Mouse (Mus musculus) spleen, embryonic (tissue): ENCODE measurements around the gene Mea1.

Source experiments
- CTCF ChIA-PET: fragments of 350-600 bp; sonication (Branson Sonifier 250); formaldehyde crosslinking; loops from one replicate; lab custom pipeline; 2022; lab: Charles Lee

The Mea1 gene

DNA sequence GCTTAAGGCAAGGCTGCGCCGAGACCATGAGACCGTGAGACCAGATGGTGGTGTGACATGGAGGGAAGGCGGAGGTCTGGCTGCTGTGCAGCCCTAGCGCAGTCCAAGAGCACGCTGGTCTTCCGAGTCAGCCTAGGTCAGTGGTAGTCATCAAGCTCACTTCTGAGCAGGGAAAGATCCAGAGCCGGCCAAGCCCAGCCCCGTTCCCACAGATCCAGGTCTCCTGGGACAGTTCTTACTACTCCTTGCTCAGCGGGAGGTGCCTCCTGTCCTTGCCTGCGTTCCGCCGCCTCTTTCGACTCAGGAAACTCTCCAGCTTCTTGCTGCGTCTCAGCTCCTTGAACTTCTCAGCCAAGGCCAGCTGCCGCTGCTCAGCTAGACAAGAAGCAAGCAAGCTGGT, 10.9 kb upstream of the Mea1 start:
- CTCF ChIA-PET, result interaction anchor here (0.6 to 0.9 kb wide), 2 partner anchors 12 to 37 kb away, joined by 5 to 9 read pairs; partner anchors contain the start of gene Ppp2r5d

DNA sequence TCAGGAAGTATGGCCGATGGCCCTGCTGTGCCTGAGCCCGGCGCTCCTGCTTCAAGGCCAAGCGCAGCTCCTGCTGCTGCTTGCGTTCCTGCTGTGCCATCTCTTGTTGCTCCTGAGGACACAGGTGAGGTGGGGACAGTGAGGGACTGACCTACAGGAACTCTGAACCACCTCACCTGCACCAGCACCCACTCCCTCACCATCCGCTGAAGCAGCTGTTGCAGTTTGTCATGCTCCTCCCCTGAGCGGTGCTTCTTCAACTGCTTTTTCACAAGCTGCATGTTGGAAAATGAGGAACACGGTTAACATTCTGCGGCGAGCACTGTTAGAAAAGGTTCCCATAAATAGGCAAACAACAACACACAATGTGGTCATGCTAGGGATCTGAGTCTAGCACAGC, 8.7 kb upstream of the Mea1 start:
- CTCF ChIA-PET, result no interaction called here

DNA sequence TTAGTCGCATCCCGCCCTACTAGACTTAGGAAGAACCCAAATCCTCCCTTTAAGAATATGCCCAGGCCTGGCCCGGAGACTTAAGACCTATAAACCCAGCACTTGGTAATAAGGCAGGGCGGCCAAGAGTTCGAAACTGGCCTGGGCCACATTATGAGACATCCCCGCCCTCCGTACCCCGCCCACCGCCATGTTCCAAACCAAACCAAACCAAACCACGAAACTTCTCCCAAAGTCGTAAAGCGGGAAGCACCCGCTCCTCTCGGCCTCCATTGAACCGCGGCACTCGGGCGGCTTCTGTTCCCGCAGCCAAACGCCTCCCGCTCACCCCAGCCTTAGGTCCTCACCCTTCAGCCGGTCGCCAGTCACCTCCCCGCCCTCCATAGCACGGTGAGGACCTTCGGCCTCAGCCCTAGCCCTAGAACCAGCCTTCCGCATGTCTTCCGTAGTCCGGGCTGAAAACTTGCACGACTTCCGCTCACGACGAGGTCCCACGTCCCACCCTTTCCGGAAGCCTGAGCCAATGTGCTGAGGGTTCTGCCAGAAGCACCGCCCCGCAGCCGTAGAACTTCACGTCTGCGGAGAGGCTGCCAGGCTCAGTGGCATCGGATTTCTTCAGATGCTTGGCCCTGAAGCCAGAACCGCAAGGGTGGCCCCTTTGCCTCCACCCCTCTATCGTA, 4.6 kb upstream of the Mea1 start, which contains the start of gene Rrp36:
Rrp36 (minus strand) TSS at position 503 of the 680 bp plus-strand sequence.
- CTCF ChIA-PET, result interaction anchor here (0.6 kb wide), 1 partner anchor 179 kb away, joined by 3 read pairs; no protein-coding TSS in a partner anchor

DNA sequence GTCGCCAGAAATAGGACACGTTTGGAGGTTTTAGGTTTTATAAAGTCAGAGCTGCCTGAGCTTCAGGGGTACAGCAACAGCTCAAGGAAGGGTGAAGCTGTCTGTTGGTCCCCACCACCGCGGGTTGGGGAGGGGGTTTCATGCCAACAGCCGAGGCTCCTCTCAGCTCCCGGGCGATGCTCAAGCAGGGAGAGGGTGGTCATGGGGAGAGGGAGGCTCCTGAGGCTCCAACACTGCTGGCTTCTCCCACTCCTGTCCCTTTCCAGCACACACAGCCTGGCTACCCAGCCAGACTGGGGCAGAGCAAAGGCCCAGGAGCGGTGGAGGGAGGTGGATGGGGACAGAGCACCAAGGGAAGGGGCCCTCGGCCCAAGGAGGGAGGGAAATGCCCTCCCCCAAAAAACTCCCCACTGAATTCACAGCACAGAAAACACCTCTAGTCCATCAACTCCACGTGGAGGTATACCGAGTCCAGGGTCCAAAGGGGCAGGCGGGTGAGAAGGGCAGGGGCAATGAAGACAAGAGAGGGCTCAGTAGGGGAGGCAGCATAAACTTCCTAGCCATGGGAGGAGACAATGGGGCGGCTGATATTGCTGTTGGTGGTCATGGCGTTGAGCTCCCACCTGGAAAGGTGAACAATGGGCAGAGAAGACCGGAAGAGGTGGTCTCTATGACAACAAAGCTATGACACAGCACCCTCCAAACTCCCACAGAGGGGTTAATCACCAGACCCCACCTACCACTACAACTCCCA, 3.9 kb upstream of the Mea1 start:
- CTCF ChIA-PET, result interaction anchor here (0.6 kb wide), 1 partner anchor 179 kb away, joined by 3 read pairs; no protein-coding TSS in a partner anchor

DNA sequence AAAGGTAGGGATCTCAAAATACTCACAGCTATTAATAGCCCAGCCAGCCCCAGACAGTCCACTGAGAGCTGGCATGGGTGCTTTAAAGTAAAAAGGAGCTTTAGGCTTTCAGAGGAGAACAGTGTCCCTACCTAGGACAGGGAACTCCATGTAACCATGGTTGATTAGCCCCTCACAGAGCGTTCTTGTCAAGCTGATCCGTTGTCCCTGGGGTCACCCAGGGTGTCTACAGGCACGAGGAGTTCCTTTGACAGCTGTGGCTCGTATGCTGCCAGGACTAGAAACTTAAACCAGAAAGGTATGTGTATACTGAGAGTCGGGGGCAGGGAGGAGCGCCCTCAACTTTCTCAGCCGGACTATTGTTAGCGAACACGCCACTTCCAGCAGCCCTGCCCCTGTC, 318 bp downstream of the Mea1 start:
- CTCF ChIA-PET, result no interaction called here

DNA sequence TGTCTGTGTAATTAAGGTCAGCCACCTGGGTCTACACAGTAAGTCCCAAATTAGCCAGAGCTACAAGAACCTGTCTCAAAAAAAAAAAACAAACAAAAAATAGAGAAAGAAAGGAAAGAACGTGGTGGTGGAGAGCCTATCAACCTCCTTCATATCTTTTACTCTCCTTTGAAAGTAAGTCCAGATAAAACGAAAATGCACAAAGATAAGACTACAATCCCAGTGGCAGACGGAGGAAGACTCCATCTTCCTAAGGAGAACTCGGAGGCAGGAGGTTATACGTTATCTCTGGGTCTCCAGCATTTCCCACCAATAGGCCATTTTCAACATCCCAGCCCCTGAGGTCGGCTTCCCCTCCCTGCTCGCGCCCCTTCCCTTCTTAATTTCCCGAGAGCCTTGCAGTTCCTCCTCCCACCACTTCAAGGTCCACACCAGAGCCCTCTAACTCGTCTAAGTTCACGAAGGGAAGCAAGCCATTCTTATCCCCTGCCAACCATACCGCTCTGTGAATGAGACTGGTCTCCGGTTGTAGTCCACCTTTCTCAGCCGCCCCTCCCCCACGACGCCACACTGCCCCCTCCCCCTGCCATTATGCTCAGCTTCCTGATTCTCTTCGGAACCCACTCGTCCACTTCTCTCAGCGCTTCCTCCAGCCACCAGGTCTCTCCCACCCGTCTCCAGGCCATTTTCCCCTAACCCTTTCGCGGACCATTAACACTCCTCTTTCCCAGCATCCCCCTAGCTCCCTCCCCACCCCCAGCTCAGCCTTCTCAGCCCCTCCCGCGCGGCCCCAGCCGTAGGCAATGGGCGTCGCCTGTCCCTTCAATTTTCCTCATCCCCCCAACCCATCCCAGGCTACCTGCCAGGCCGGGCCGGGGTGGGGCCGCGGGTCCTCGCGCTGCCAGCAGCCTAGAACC, 1.5 kb downstream of the Mea1 start:
- CTCF ChIA-PET, result interaction anchor here (1.3 kb wide), 1 partner anchor 12 kb away, joined by 9 read pairs; no protein-coding TSS in a partner anchor

DNA sequence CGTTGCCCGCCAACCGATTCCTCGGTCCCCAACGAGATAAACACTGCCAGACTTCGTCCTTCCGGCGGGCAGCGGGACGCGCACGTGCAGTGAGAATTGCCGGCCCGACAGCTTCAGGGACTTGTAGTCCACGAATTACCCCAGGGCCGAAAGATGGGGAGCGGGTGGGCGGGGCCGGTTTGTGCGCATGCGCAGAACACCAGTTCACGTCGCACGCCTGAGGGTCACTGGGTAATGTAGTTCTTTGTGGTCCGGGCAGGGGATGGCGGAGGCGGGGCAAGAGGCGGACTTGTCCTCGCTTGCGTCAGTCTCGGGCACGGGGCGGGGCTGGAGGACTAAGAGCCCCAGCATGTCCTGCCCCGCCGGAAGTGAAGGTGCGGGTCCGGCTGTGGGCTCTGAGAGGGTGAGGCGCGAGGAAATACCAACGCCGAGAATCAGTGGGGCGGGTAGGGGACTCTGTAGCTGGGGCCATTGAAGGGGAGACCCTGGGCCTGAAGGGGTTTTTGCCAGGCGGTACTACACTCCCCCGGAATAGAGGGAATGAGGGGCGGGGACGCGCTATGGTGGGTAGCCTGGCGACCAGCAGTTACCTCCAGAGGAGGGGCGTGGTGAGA, 2.3 kb downstream of the Mea1 start, which contains the start of gene Klhdc3:
Klhdc3 (minus strand) TSS at position 155 of the 614 bp plus-strand sequence.
- CTCF ChIA-PET, result no interaction called here

DNA sequence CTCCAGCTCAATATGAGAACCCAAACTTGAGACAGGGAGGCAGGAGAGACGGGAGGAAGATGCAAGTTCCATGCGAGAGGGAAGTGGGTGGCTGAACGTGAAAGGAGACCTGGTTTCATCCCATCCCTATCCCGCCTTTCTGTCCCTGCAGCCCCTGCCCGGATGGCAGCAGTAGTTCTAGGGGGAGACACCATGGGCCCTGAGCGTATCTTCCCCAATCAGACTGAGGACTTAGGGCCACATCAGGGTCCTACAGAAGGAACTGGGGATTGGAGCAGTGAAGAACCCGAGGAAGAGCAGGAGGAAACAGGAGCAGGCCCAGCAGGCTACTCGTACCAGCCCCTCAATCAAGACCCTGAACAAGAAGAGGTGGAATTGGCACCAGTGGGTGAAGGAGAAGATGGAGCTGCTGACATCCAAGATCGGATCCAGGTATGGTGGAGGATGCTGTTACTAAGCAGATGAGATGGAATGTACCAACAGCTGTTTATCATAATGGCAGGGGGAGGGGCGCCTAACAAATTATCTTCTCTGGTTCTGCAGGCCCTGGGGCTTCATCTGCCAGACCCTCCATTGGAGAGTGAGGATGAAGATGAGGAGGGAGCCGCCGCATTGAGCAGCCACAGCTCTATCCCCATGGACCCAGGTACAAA, 3.0 kb downstream of the Mea1 start:
- CTCF ChIA-PET, result interaction anchor here (0.5 kb wide), 1 partner anchor 527 kb away, joined by 3 read pairs; no protein-coding TSS in a partner anchor

DNA sequence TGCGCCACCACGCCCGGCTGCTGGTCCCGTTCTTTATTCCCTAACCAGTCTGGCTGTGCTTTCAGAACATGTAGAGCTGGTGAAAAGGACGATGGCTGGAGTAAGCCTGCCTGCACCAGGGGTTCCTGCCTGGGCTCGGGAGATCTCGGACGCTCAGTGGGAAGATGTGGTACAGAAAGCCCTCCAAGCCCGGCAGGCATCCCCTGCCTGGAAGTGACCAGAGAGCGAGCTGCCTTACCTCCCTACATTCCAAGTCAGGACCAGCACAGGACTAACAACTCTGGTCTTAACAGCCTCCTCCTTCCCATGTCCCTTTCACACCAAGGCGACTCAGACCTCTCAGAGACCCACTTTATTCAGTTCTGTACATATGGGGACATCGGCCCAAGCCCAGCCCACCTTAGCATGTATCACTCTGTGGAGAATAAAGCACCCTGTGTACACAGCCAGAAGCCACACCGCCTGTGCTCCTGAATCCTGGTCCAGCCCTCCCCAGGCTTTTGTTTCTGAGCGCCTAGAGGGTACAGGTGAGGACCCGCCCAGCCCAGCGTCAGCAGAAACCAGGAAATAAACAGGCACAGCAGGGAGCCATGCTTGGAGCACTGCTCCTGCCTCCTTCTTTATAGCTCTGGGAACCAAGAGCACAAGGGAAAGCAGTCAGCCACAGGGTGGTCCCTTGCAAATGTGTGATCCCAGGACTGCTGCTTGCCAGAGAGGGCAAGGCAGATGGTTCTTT, 4.2 kb downstream of the Mea1 start:
- CTCF ChIA-PET, result no interaction called here

DNA sequence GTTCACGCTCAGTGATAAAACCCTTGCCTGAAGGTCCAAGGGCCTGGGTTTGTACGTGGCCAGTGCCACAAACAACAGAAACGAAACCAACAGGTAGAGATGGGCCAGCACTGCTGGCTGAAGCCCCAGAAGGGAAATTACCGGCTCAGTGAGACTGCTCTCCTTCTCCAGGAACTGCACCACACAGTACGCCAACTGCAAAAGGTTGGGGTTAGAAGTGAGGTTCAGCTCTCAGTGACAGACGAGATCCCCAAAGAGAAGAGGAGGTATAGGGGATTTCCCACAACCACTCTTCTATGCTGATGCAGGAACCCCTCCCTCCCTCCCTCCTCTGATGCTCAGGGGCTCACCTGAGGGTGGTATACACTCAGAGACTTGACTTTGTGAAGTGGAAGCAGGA, 7.3 kb downstream of the Mea1 start:
- CTCF ChIA-PET, result interaction anchor here (1.2 kb wide), 1 partner anchor 19 kb away, joined by 3 read pairs; the partner anchor contains the start of gene Ppp2r5d

DNA sequence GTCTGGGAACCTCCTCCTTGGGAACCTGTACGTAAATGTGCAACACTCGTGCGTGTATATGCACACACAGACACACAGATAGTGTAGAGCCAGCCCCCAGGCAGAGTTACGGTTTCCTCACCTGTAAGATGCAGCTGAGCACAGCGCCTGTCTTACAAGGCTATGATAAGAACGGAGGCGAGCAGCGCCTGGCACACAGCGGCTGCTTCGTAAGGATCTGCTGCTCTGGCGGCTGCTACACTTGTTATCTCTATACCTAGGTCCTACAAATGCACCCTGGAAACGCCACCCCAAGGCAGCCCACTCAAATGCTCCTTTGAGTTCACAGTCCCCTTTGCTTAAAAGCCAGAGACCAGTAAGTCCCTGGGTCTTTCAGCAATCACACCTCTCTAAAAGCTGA, 12.1 kb downstream of the Mea1 start:
- CTCF ChIA-PET, result interaction anchor here (0.6 kb wide), 1 partner anchor 93 kb away, joined by 3 read pairs; no protein-coding TSS in a partner anchor

DNA sequence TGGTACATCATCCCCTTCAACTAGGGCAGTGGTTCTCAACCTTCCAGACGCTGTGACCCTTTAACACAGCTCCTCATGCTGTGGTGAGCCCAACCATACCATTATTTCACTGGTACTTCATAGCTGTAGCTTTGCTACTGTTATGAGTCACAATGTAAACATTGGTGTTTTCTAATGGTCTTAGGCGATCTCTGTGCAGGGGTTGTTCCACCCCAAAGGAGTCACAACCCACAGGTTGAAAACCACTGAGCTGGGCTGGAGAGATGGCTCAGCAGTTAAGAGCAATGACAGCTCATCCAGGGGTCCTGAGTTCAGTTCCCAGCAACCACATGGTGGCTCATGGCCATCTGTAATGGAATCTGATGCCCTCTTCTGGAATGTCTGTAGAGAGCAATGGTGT, 12.8 kb downstream of the Mea1 start:
- CTCF ChIA-PET, result no interaction called here

DNA sequence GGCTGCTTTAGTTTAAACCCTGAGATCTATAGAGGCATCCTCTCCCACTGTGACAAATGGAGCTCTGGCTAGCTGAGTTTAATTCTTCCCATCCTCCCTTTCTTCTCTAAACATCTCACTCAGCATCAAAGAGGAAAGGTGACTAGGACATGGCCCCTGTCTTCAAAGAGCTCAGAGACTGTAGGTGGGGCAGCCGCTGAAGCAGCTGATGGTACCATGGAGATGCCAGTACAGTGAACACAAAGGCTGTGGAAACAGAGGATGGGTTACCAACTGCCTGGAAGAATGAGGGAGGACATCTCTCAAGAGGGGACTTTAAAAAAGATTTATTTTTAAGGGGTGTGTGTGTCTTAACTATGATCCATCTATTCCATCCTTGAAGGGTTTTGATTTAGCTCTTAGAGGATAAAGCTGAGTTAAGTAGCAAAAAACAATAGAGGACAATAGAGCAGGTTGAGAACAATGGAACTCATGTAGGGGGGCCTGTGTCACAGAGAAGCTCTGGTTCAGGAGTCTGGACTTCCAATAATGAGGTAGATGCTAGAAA, 16.0 kb downstream of the Mea1 start:
- CTCF ChIA-PET, result no interaction called here

DNA sequence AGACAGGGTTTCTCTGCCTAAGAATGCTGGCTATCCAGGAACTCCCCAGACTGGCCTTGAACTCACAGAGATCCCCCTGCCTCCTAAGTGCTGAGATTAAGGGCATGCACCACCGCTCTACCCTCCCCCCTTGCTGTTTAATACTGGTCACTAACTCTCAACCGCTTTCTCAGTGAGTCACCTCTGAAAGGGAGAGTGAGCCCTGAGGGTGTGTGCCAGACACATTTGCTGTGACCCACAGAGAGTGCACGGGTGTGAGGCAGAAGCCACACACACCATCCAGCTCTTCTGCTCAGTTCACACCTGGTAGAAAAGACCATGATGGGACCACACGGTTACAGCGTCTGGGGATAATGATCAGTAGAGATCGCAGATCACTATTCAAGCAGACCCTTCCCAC, 19.9 kb downstream of the Mea1 start:
- CTCF ChIA-PET, result no interaction called here

DNA sequence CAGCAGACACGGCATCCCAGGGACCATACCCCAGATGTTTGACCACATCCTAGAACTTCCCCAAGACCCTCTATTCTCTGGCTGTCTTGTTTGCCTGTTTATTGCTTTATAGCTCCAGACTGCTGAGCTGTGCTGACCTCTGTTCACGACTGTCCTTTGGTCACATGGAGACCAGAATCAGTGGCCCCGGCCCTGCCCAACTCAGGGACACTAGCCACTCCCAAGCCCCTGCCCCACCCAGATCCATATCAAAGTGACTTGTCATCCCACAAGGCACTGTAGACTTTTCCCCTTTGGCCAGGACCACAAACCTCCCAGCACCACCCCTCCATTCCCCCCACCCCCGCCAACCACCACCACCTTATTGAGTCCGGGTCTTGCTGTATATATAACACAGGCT, 20.7 kb downstream of the Mea1 start:
- CTCF ChIA-PET, result no interaction called here

DNA sequence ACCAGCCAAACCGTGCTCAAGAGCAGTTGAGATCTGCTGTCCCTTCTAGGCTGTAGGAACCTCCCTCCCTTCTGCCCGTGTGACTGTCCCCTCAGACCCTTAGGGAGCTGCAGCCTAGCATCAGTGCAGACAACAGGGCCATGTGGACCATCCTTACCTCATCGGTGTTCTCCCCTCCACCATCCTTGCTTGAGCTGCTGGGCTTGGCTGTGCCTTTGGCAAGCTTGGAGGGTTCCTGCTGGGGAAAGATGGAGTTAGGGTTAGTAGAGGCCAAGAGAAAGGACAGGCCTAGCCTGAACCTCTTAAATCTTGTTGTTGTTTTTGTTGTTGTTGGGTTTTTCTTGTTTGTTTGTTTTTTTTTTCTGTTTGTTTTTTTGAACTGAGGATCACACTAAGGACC, 21.3 kb downstream of the Mea1 start:
- CTCF ChIA-PET, result no interaction called here

DNA sequence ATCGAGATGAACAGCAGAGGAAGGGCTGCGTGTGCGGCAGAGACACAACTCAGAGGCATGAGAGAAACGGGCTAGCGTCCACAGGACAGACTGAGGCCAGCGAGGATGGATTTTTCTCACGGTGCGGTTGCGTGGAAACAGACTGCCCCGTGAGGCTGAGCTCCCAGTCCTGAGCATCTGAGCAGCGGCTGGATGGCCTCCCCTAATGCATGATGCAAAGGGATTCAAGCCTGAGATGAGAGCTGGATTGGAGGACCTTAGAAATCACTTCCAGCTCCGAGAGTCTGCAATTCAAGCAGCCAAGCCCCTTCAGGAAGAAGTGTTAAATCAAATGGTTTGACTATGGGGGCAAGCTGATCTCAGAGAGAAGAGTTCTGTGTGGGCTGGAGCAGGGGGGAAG, 22.9 kb downstream of the Mea1 start:
- CTCF ChIA-PET, result no interaction called here

DNA sequence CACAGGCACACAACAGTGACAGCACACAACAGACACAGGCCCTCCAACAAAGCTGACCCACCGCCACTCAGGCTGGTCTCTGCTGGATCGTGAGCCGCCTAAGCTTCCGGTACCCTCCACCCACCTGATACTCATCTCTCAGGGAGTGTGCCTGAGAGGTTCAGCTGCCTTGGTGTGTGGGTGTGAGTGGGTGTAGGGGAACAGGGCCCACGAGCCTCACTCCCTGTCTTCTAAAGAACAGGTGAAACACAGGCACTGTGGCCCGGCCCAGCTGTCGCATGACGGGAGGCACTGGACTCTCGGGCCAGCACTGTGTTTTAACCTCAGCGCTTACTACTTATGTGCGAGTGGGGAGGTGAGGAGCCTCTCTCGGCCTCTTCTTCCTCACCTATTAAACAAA, 23.5 kb downstream of the Mea1 start:
- CTCF ChIA-PET, result no interaction called here

DNA sequence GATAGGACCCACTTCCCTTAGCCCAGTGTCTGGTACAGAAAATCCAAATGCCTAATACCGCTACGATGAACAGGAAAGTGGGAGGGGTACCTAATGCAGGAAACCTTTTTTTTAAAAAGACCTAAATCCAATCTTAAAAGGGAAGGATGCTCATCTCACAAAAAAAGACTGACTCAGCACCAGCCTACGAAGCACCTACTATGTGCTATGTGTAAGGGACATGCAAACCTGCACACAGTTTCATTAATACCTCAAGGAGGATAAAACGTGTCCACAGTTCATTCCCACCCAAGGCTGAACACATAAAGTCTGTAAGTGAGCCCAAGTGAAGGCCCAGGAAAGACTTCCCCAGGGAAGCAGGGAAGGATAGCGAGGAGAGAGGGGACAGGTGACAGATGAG, 23.9 kb downstream of the Mea1 start:
- CTCF ChIA-PET, result no interaction called here
